Mouse (Mus musculus) embryonic facial prominence, embryonic 14.5 days (tissue): ENCODE results near the gene Aldh3b3. TPM values are rescaled to one million over a fixed set of nuclear protein-coding genes. Genes with fewer than 3 reads are reported as not detected.

Experiments used
- ATAC-seq: fragments of 200-750 bp; cut with Nextera tagmentation; 2 replicates; pipeline ENCODE4 v1.8.0; 2017; ENCODE audit warnings: low read depth, moderate number of reproducible peaks, moderate TSS enrichment
- DNase-seq: peaks from one replicate; pipeline ENCODE4 v3.0.0-alpha.2; 2015; ENCODE audit warnings: low spot score
- H3K27ac ChIP-seq: fragments of 300-500 bp; sonication (generic); replicated peaks from 2 replicates; pipeline ENCODE4 v1.5.1; 2014; ENCODE audit warnings: low read depth, mild to moderate bottlenecking, low read length, moderate library complexity
- H3K27me3 ChIP-seq: fragments of 300-500 bp; sonication (generic); replicated peaks from 2 replicates; pipeline ENCODE4 v1.6.1; 2014; ENCODE audit warnings: low read length; ENCODE audit not compliant: control insufficient read depth, insufficient read depth
- H3K36me3 ChIP-seq: fragments of 300-500 bp; sonication (generic); 2 replicates; pipeline ENCODE4 v1.6.1; 2014; ENCODE audit warnings: low read length, mixed read lengths; ENCODE audit not compliant: control insufficient read depth, insufficient read depth
- H3K4me1 ChIP-seq: fragments of 300-500 bp; sonication (generic); 2 replicates; pipeline ENCODE4 v1.6.1; 2014; ENCODE audit warnings: antibody characterized with exemption, low read length; ENCODE audit not compliant: control insufficient read depth, insufficient read depth
- H3K4me2 ChIP-seq: fragments of 300-500 bp; sonication (generic); 2 replicates; pipeline ENCODE4 v1.6.1; 2014; ENCODE audit warnings: low read depth, mild to moderate bottlenecking, low read length, moderate library complexity, mixed read lengths
- H3K4me3 ChIP-seq: fragments of 300-500 bp; sonication (generic); 2 replicates; pipeline ENCODE4 v1.5.1; 2014; ENCODE audit warnings: low read depth, mild to moderate bottlenecking, low read length
- H3K9ac ChIP-seq: fragments of 300-500 bp; sonication (generic); 2 replicates; pipeline ENCODE4 v1.6.1; 2014; ENCODE audit warnings: low read depth, mild to moderate bottlenecking, low read length, moderate library complexity, mixed read lengths
- H3K9me3 ChIP-seq: fragments of 300-500 bp; sonication (generic); 2 replicates; pipeline ENCODE4 v1.6.1; 2016; ENCODE audit warnings: low read length; ENCODE audit not compliant: control insufficient read depth
- WGBS: fragments of 180-500 bp; shearing (Covaris S2); extraction: QIAGEN DNeasy Blood & Tissue Kit; methylation state at CpG from one replicate; pipeline ENCODE4 v1.1.7; 2014; 5-methylcytosine and 5-hydroxymethylcytosine counted together
- polyA plus RNA-seq: library from polyadenylated mRNA; unstranded; fragments of >200 nt; fragmentation: Nextera tagmentation; extraction: Ambion mirVana; gene quantifications from 2 replicates; pipeline ENCODE4 v1.2.1, GENCODE M21; 2014

Gene Aldh3b3
- polyA plus RNA-seq, 1 experiment from 2014 or later: 0.18 TPM

DNA sequence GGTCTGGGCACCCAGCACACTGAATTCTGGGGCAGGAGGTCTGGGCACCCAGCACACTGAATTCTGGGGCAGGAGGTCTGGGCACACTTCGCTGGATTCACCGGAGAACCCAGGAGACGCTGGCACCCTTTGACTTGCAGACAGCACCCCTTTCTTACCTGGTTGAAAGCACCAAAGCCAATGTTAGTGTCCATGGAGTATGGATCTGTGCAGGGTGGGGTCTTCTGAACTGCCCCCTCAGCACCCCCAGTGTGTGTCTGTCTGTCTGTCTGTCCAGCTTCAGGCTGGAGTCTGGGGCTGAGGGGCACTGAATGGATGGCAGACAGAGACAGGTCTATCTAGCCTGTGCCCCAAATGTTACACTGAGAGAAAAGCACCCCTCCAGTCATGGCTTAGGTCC lies 33.1 kb downstream of the Aldh3b3 start:
- 93% methylated on average over 3 of the region's 3 CpGs for WGBS
- ATAC-seq (no peak), DNase-seq (no peak)
- Histone ChIP-seq H3K27me3 (no peaks in the 10 kb centered on the region), H3K4me2 (no peak overlapping the region), H3K27ac (no peak overlapping the region), H3K36me3 (no peaks in the 10 kb centered on the region), H3K4me3 (no peak overlapping the region), H3K9ac (no peak overlapping the region), H3K9me3 (no peaks in the 10 kb centered on the region), H3K4me1 (peaks cover 3% of the 10 kb centered on the region; the same call in 1 of the 2 replicates)

DNA sequence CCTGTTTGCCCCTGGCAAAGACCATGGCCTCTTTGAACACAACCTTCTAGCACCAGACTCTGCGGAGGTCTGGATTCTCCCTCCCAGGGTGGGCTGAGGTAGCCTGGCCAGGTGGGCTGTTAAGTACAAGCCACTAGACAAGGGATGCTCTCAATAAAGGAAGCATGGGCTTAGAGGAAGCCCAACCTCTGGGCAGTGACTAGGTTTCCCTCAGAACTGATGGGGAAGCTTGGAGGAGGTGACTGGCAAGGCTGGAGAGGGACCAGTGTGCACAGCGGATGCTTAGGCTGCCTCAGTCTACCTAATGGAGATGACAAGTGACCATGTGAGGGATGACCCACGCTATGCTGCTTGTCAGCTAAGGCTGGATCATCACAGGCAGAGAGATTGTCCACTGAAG lies 33.5 kb downstream of the Aldh3b3 start:
- Histone ChIP-seq H3K9me3 (no peaks in the 10 kb centered on the region), H3K4me2 (no peak overlapping the region), H3K27ac (no peak overlapping the region), H3K9ac (no peak overlapping the region), H3K27me3 (no peaks in the 10 kb centered on the region), H3K4me1 (no peaks in the 10 kb centered on the region; the same call in 1 of the 2 replicates), H3K4me3 (no peak overlapping the region), H3K36me3 (no peaks in the 10 kb centered on the region)
- WGBS: 86% methylated on average over 3 of the region's 3 CpGs
- DNase-seq (no peak), ATAC-seq (no peak)

DNA sequence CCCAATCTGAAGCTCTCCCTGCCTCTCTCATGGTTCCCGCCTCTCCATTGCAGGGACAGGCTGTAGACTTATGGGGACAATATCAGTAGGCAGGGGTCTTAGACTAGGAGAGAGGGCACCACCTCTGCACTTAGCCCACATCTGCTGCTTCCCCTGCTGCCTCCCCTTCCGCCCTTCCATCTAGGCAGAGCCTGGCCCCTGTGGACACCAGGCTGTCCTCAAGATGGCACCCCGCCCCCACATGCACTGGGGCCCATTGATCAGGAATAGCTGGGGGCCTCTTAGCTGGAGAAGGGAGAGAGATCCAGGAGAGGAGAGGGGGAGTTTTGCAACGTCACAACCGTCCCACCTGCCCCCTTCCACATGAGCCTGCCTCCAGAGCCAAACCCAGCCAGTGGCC lies 34.0 kb downstream of the Aldh3b3 start, which contains the start of gene Tbx10:
Tbx10 (plus strand) TSS at position 337 of the 400 bp plus-strand sequence.
- H3K9ac ChIP-seq: no peak within 1 kb of the TSS
- H3K36me3 ChIP-seq: no peaks in the 10 kb centered on the region
- H3K4me1 ChIP-seq: no peaks in the 10 kb centered on the region
- no peak within 1 kb of the TSS for H3K27ac ChIP-seq
- no peaks in the 10 kb centered on the region for H3K27me3 ChIP-seq
- 44% methylated on average over 5 of the region's 5 CpGs for WGBS
- ATAC-seq (no peak), DNase-seq (no peak)
- no peaks in the 10 kb centered on the region for H3K9me3 ChIP-seq
- no peak within 1 kb of the TSS for H3K4me2 ChIP-seq
- no peak within 1 kb of the TSS for H3K4me3 ChIP-seq

DNA sequence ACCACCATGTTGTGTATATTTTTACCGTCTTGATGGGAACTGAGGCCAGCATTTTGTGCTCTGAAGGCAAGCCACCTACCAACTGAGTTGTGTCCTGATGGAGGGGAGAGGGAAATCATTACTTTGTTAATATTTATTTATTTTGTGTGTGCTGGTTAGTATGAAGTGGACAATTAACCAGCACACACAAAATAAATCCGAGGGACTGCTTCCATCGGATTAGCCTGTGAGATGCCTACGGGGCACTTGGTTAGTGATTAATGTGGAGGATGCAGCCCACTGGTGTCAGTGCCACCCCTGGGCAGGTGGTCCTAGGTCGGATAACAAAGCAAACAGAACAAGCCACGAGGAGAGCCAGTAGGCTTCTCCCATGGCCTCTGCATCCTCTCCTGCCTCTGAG lies 36.5 kb downstream of the Aldh3b3 start:
- Histone ChIP-seq H3K4me2 (no peak overlapping the region), H3K4me1 (no peaks in the 10 kb centered on the region), H3K9me3 (no peaks in the 10 kb centered on the region), H3K9ac (no peak overlapping the region), H3K27me3 (no peaks in the 10 kb centered on the region), H3K4me3 (no peak overlapping the region), H3K36me3 (no peaks in the 10 kb centered on the region), H3K27ac (no peak overlapping the region)
- 67% methylated on average over 6 of the region's 6 CpGs for WGBS
- DNase-seq: no peak
- ATAC-seq: no peak

DNA sequence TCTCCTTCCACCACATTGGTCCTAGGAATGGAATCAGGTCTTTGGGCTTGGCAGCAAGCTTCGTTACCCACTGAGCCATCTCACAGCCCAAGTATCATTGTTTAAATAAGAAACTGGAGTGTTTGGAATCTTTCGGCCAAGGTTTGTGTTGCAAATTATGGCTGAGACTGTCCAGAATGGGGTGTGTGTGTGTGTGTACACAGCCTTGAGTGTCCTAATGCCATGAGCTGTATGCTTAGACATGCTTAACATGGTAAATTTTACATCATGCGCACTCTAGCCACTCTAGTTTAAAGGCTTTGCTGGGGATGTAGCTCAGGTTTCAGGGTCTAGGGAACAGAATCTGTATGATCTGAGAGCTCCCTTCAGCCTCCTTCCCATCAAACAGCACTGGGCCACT lies 37.1 kb downstream of the Aldh3b3 start:
- H3K4me3 ChIP-seq: no peak overlapping the region
- WGBS: 80% methylated on average over 3 of the region's 3 CpGs
- no peaks in the 10 kb centered on the region for H3K9me3 ChIP-seq
- DNase-seq (no peak), ATAC-seq (no peak)
- H3K4me1 ChIP-seq: no peaks in the 10 kb centered on the region
- H3K36me3 ChIP-seq: no peaks in the 10 kb centered on the region
- no peak overlapping the region for H3K27ac ChIP-seq
- no peak overlapping the region for H3K4me2 ChIP-seq
- H3K27me3 ChIP-seq: no peaks in the 10 kb centered on the region
- no peak overlapping the region for H3K9ac ChIP-seq

DNA sequence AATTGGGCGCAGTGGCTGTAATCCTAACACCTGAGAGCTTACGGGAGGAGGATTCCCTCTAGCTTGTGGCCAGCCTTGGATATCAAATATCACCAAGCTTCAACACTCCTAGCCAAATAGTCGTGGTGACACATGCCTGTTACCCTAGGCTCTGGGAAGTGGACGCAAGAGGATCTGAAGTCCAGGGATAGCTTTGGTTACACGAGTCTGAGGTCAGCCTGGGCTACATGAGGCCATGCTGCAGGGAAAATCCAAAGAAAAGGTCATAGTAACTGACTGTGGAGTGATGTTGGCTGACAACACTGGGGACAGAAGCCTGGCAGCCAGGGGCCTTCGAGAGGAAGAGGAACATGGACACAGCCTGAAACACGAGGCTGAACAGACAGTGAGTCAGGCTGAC lies 37.7 kb downstream of the Aldh3b3 start:
- Histone ChIP-seq H3K4me2 (no peak overlapping the region), H3K9ac (no peak overlapping the region), H3K27me3 (no peaks in the 10 kb centered on the region), H3K27ac (no peak overlapping the region), H3K4me3 (no peak overlapping the region), H3K9me3 (no peaks in the 10 kb centered on the region), H3K4me1 (peaks cover 4% of the 10 kb centered on the region; the same call in 1 of the 2 replicates), H3K36me3 (no peaks in the 10 kb centered on the region)
- DNase-seq: no peak
- 46% methylated on average over 7 of the region's 7 CpGs for whole genome bisulfite sequencing
- no peak for ATAC-seq

DNA sequence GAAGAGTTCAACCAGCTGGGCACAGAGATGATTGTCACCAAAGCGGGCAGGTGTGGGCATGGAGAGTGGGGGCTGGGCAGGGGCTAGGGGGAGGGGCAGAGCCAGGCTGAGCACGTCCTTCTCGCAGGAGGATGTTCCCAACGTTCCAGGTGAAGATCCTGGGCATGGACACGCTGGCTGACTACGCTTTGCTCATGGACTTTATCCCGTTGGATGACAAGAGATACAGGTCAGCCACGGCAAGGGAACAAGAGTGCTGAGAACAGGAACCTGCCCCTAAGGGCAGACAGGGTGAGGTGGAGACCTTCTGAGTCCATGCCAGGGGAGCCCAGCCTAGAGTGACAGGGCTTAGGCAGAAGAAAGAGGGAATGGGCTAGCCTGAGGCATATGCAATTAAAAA lies 38.3 kb downstream of the Aldh3b3 start:
- Histone ChIP-seq H3K27ac (no peak overlapping the region), H3K4me3 (no peak overlapping the region), H3K4me2 (no peak overlapping the region), H3K9ac (no peak overlapping the region), H3K36me3 (no peaks in the 10 kb centered on the region), H3K4me1 (peaks cover 7% of the 10 kb centered on the region; the same call in 1 of the 2 replicates), H3K27me3 (no peaks in the 10 kb centered on the region), H3K9me3 (no peaks in the 10 kb centered on the region)
- 76% methylated on average over 7 of the region's 8 CpGs for WGBS
- ATAC-seq (no peak), DNase-seq (no peak)

DNA sequence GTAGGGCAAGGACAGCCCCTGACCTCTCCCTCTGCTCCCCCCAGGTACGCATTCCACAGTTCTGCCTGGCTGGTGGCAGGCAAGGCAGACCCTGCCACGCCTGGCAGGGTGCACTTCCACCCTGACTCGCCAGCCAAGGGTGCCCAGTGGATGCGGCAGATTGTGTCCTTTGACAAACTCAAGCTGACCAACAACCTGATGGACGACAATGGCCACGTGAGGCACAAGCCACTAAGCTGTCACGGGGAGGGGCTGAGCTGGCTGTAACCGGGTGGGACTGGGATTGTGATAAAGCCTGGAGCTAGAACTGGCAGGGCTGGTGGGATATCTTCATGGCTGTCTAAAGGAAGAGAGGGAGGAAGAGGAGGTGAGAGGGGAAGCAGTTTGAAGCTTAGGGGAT lies 38.8 kb downstream of the Aldh3b3 start:
- WGBS: 67% methylated on average over 8 of the region's 8 CpGs
- ATAC-seq: no peak

DNA sequence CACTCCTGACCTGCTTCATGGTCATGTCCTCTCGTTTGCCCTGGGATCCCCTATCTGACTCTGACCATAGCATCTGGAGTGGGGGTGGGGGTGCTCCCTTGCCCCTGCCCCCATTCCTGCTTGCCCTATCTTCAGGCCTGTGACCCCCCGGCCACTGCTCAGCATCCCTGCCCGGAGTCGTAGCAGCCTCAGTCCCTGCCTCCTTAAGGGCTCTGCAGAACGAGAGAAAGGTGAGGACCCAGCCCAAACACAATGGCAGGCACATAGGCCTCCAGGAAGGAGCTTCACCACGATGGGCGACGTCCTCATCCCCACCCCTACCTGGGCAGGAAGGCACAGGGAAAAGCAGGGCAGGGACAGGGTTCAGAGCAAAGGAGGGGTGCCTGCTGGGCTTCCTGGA lies 39.9 kb downstream of the Aldh3b3 start:
- H3K27ac ChIP-seq: no peak overlapping the region
- H3K27me3 ChIP-seq: no peaks in the 10 kb centered on the region
- H3K4me1 ChIP-seq: peaks cover 7% of the 10 kb centered on the region; the same call in 1 of the 2 replicates
- ATAC-seq (no peak), DNase-seq (no peak)
- H3K9ac ChIP-seq: no peak overlapping the region
- no peaks in the 10 kb centered on the region for H3K36me3 ChIP-seq
- 68% methylated on average over 8 of the region's 8 CpGs for WGBS
- H3K9me3 ChIP-seq: no peaks in the 10 kb centered on the region
- no peak overlapping the region for H3K4me3 ChIP-seq
- no peak overlapping the region for H3K4me2 ChIP-seq

More for the DNA sequence above, 38.8 kb downstream of the Aldh3b3 start:
- Histone ChIP-seq H3K9ac (no peak overlapping the region), H3K9me3 (no peaks in the 10 kb centered on the region), H3K27ac (no peak overlapping the region), H3K4me2 (no peak overlapping the region), H3K36me3 (no peaks in the 10 kb centered on the region), H3K4me3 (no peak overlapping the region), H3K27me3 (no peaks in the 10 kb centered on the region), H3K4me1 (peaks cover 7% of the 10 kb centered on the region; the same call in 1 of the 2 replicates)
- no peak for DNase-seq
